17 mouse cellular contexts compared by ENCODE assay signal in the genomic region with DNA sequence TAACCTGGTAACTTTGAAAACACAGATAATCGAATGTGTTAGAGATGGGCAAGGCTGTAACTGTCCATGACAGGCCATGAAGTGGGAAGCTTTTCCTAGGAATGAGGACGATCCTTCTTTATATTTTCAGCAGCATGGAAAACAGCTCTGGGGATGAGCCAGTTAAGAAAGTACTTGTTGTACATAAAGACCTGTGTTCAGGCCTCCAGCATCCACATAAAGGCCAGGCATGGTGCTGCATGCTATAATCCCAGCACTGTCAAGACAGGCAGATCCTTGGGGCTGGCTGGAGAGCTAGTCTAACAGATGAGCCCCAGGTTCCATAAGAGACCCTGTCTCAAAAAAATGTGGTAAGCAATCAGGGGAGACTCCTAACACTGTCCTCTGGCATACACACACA.
A peak's percentile ranks its signal among the peaks of the same experiment; 100 is the strongest.
DNase-seq lines count a peak whose midpoint lies in the region; ATAC-seq lines count a peak whose summit lies in the region.
"Had no signal": no experiment of that assay in that cellular context is flagged by ENCODE, and none has a peak within 500 bp of the region (broad histone marks: within the 10 kb centered on the region; RNA-seq: fewer than 3 reads in every experiment).

No protein-coding gene starts in this region.

- no peaks in the 10 kb centered on the region for H3K4me1 ChIP-seq in heart, embryonic 10.5 days
- H3K4me1 ChIP-seq in midbrain, embryonic 11.5 days (ENCODE audit: control insufficient read depth, insufficient read depth, low read length) = peaks cover 3% of the 10 kb centered on the region; the same call in 1 of the 2 replicates
- no peaks in the 10 kb centered on the region for H3K4me1 ChIP-seq in midbrain, embryonic 16.5 days (ENCODE audit: control insufficient read depth, insufficient read depth, low read length)

- DNase-seq in heart, adult 11 months = peak; percentile 57
- no peak for DNase-seq in heart, embryonic 10.5 days (ENCODE audit: low spot score)
- DNase-seq in midbrain, embryonic 11.5 days (ENCODE audit: low spot score, missing footprints) = peak; percentile 56
- DNase-seq: adrenal gland, adult 8-10 months; adrenal gland, postnatal 10 days; adrenal gland, postnatal 14 days; adrenal gland, postnatal 25 days; B cell, adult 2 months; cerebellum, adult 11 months; cerebellum, adult 11-12 months; cerebellum, adult 18-20 months had no signal

- no peak overlapping the region for H3K4me2 ChIP-seq in midbrain, embryonic 11.5 days
- H3K4me2 ChIP-seq in midbrain, embryonic 16.5 days (ENCODE audit: low read length) = no peak overlapping the region

- 70% methylated on average over 2 of the region's 2 CpGs for WGBS in heart, embryonic 10.5 days
- WGBS in midbrain, embryonic 11.5 days = 92% methylated on average over 2 of the region's 2 CpGs
- 83% methylated on average over 2 of the region's 2 CpGs for WGBS in midbrain, embryonic 16.5 days

- no peak overlapping the region for H3K27ac ChIP-seq in heart, embryonic 10.5 days
- H3K27ac ChIP-seq in midbrain, embryonic 11.5 days (ENCODE audit: low read depth, low read length) = no peak overlapping the region
- H3K27ac ChIP-seq in midbrain, embryonic 16.5 days (ENCODE audit: low read length) = no peak overlapping the region

- H3K36me3 ChIP-seq in heart, embryonic 10.5 days = no peaks in the 10 kb centered on the region
- H3K36me3 ChIP-seq in midbrain, embryonic 11.5 days (ENCODE audit: control insufficient read depth, insufficient read depth, low read length) = no peaks in the 10 kb centered on the region
- H3K36me3 ChIP-seq in midbrain, embryonic 16.5 days (ENCODE audit: control insufficient read depth, insufficient read depth, low read length) = no peaks in the 10 kb centered on the region
- H3K36me3 ChIP-seq: G1E had no signal

- H3K9ac ChIP-seq in midbrain, embryonic 11.5 days (ENCODE audit: low read length) = no peak overlapping the region
- H3K9ac ChIP-seq in midbrain, embryonic 16.5 days (ENCODE audit: low read depth, low read length) = no peak overlapping the region

- H3K27me3 ChIP-seq in heart, embryonic 10.5 days (ENCODE audit: insufficient read depth, poor library complexity, severe bottlenecking) = no peaks in the 10 kb centered on the region
- no peaks in the 10 kb centered on the region for H3K27me3 ChIP-seq in midbrain, embryonic 11.5 days (ENCODE audit: control insufficient read depth, insufficient read depth, low read length)
- no peaks in the 10 kb centered on the region for H3K27me3 ChIP-seq in midbrain, embryonic 16.5 days (ENCODE audit: control insufficient read depth, insufficient read depth, low read depth, low read length)
- H3K27me3 ChIP-seq: CH12.LX had no signal

- no peak for ATAC-seq in midbrain, embryonic 11.5 days (ENCODE audit: low FRiP score)
- ATAC-seq in midbrain, embryonic 16.5 days = no peak
- ATAC-seq: activated CD4-positive, CD25-positive, alpha-beta regulatory T cell, adult 4 months; CD4-positive, CD25-positive, alpha-beta regulatory T cell, adult 4 months; Patski had no signal

- no peak overlapping the region for H3K4me3 ChIP-seq in heart, embryonic 10.5 days
- no peak overlapping the region for H3K4me3 ChIP-seq in midbrain, embryonic 11.5 days (ENCODE audit: low read depth, low read length)
- H3K4me3 ChIP-seq in midbrain, embryonic 16.5 days (ENCODE audit: low read depth, low read length) = no peak overlapping the region

- H3K9me3 ChIP-seq in heart, embryonic 10.5 days = no peaks in the 10 kb centered on the region
- H3K9me3 ChIP-seq in midbrain, embryonic 11.5 days (ENCODE audit: control insufficient read depth, low read length) = no peaks in the 10 kb centered on the region
- no peaks in the 10 kb centered on the region for H3K9me3 ChIP-seq in midbrain, embryonic 16.5 days (replicated peaks; ENCODE audit: control insufficient read depth, low read length, poor library complexity, severe bottlenecking)
- H3K9me3 ChIP-seq: G1E had no signal
